Mouse (Mus musculus) lung, postnatal 25 days (tissue): ENCODE results near the gene Prpf3.
"Not testable (repeated sequence)": the region's sequence is repeated elsewhere in the genome, so short reads cannot be mapped to it uniquely, and the experiment has no call there.

Experiments used
- DNase-seq: peaks from one replicate; pipeline ENCODE4 v3.0.0; 2022; ENCODE audit warnings: low spot score

Prpf3 gene

GRCm38 (mm10) chr3:95881979-95882815, 26.5 kb upstream of the Prpf3 start, which contains the start of gene Ciart:
Gene Ciart (minus strand): TSS chr3:95882251.
- peak; percentile 97 for DNase-seq

GRCm38 (mm10) chr3:95879063-95879462, 23.4 kb upstream of the Prpf3 start:
- peak; percentile 47 for DNase-seq

GRCm38 (mm10) chr3:95872048-95872447, 16.4 kb upstream of the Prpf3 start:
- DNase-seq = no peak

GRCm38 (mm10) chr3:95871392-95871867, 15.7 kb upstream of the Prpf3 start, which contains the start of gene Mrps21:
Gene Mrps21 (minus strand): TSS chr3:95871519.
- peak; percentile 89 for DNase-seq

- no peak for DNase-seq
Observed at GRCm38 (mm10) chr3:95870976-95871375, 15.3 kb upstream of the Prpf3 start.

GRCm38 (mm10) chr3:95867408-95867807, 11.7 kb upstream of the Prpf3 start:
- no peak for DNase-seq

GRCm38 (mm10) chr3:95866071-95866470, 10.4 kb upstream of the Prpf3 start:
- DNase-seq = no peak

GRCm38 (mm10) chr3:95865571-95865970, 9.9 kb upstream of the Prpf3 start:
- DNase-seq = no peak

GRCm38 (mm10) chr3:95865050-95865449, 9.4 kb upstream of the Prpf3 start:
- no peak for DNase-seq

GRCm38 (mm10) chr3:95863578-95863977, 7.9 kb upstream of the Prpf3 start:
- no peak for DNase-seq

GRCm38 (mm10) chr3:95861796-95862195, 6.1 kb upstream of the Prpf3 start:
- peak; percentile 90 for DNase-seq

- DNase-seq = no peak
Observed at GRCm38 (mm10) chr3:95861216-95861615, 5.5 kb upstream of the Prpf3 start.

GRCm38 (mm10) chr3:95860323-95860722, 4.6 kb upstream of the Prpf3 start:
- no peak for DNase-seq

- not testable (repeated sequence) for DNase-seq
Observed at GRCm38 (mm10) chr3:95858278-95858677, 2.6 kb upstream of the Prpf3 start.

- DNase-seq = not testable (repeated sequence)
Observed at GRCm38 (mm10) chr3:95857050-95857449, 1.4 kb upstream of the Prpf3 start.

GRCm38 (mm10) chr3:95856115-95856514, 430 bp upstream of the Prpf3 start:
- DNase-seq = no peak

GRCm38 (mm10) chr3:95851317-95851716, 4.4 kb downstream of the Prpf3 start:
- no peak for DNase-seq

GRCm38 (mm10) chr3:95850611-95851010, 5.1 kb downstream of the Prpf3 start:
- DNase-seq = no peak

- DNase-seq = no peak
Observed at GRCm38 (mm10) chr3:95842503-95843214, 13.0 kb downstream of the Prpf3 start.

- no peak for DNase-seq
Observed at GRCm38 (mm10) chr3:95839250-95839649, 16.4 kb downstream of the Prpf3 start.

GRCm38 (mm10) chr3:95829053-95829452, 26.6 kb downstream of the Prpf3 start:
- DNase-seq = no peak

GRCm38 (mm10) chr3:95826275-95826674, 29.4 kb downstream of the Prpf3 start:
- no peak for DNase-seq
